Mouse (Mus musculus) heart, embryonic 13.5 days (tissue): Measurements from ENCODE around the gene Hist1h4k. TPM values are rescaled to one million over a fixed set of nuclear protein-coding genes. Genes with fewer than 3 reads are reported as not detected.
A peak's percentile ranks its signal among the peaks of the same experiment; 100 is the strongest.
"Not testable (repeated sequence)": the region's sequence is repeated elsewhere in the genome, so short reads cannot be mapped to it uniquely, and the experiment has no call there.

Source experiments
- ATAC-seq: fragments of 200-750 bp; cut with Nextera tagmentation; 2 replicates; pipeline ENCODE4 v1.8.0; 2017; ENCODE audit warnings: moderate TSS enrichment; ENCODE audit not compliant: insufficient number of reproducible peaks, low FRiP score, low TSS enrichment; ENCODE audit errors: extremely low read depth
- H3K27ac ChIP-seq: fragments of 300-500 bp; sonication (generic); replicated peaks from 2 replicates; pipeline ENCODE4 v1.5.1; 2015; ENCODE audit warnings: moderate library complexity, mild to moderate bottlenecking, inconsistent platforms
- H3K27me3 ChIP-seq: fragments of 300-500 bp; sonication (generic); replicated peaks from 2 replicates; pipeline ENCODE4 v1.6.1; 2015; ENCODE audit warnings: mild to moderate bottlenecking, inconsistent platforms
- H3K36me3 ChIP-seq: fragments of 300-500 bp; sonication (generic); 2 replicates; pipeline ENCODE4 v1.6.1; 2015; ENCODE audit warnings: mild to moderate bottlenecking, inconsistent platforms
- H3K4me1 ChIP-seq: fragments of 300-500 bp; sonication (generic); 2 replicates; pipeline ENCODE4 v1.6.1; 2015; ENCODE audit warnings: inconsistent platforms
- H3K4me2 ChIP-seq: fragments of 300-500 bp; sonication (generic); 2 replicates; pipeline ENCODE4 v1.6.1; 2015; ENCODE audit warnings: inconsistent platforms, mild to moderate bottlenecking, moderate library complexity
- H3K4me3 ChIP-seq: fragments of 300-500 bp; sonication (generic); 2 replicates; pipeline ENCODE4 v1.5.1; 2015; ENCODE audit warnings: moderate library complexity, mild to moderate bottlenecking, inconsistent platforms
- H3K9ac ChIP-seq: fragments of 300-500 bp; sonication (generic); 2 replicates; pipeline ENCODE4 v1.6.1; 2015; ENCODE audit warnings: inconsistent platforms, mild to moderate bottlenecking, moderate library complexity
- H3K9me3 ChIP-seq: fragments of 300-500 bp; sonication (generic); 2 replicates; pipeline ENCODE4 v1.6.1; 2016; ENCODE audit warnings: inconsistent platforms
- WGBS: fragments of 180-500 bp; shearing (Covaris S2); methylation state at CpG from one replicate; pipeline ENCODE4 v1.1.7; 2015; ENCODE audit warnings: mixed read lengths; 5-methylcytosine and 5-hydroxymethylcytosine counted together
- polyA plus RNA-seq: library from polyadenylated mRNA; unstranded; fragments of >200 nt; fragmentation: Nextera tagmentation; extraction: Ambion mirVana; gene quantifications from 2 replicates; pipeline ENCODE4 v1.2.1, GENCODE M21; 2015

Hist1h4k gene
- polyA plus RNA-seq, 1 experiment from 2014 or later = 1.3 TPM

DNA sequence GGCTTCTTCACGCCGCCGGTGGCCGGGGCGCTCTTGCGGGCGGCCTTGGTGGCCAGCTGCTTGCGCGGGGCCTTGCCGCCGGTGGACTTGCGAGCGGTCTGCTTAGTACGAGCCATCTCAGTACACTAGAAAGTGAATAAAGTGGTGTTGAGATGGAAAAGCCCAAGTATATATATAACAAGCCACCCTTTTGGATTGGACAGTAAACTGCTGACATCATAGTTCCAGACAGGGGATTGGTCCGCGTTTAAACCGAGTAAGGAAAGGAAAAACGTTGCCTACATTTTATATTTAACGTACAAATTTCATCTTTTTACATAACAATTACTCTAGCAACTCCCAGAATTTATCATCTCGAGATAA, 32.9 kb upstream of the Hist1h4k start, which contains the start of gene Hist1h3i:
TSS of gene Hist1h3i (minus strand) at position 116 of the 363 bp plus-strand sequence.
- WGBS = under 1% methylated on average over 11 of the region's 20 CpGs
- ATAC-seq = peak; percentile 59
- Histone ChIP-seq H3K27ac (peak within 1 kb of the TSS; percentile 87), H3K4me2 (peak within 1 kb of the TSS; percentile 79), H3K27me3 (no peaks in the 10 kb centered on the region), H3K9me3 (no peaks in the 10 kb centered on the region), H3K9ac (peak within 1 kb of the TSS; percentile 87), H3K4me1 (peaks cover 49% of the 10 kb centered on the region), H3K4me3 (peak within 1 kb of the TSS; percentile 55), H3K36me3 (no peaks in the 10 kb centered on the region)

GRCm38 (mm10) chr13:21782361-21783254, 32.3 kb upstream of the Hist1h4k start:
- ATAC-seq, H3K27me3 ChIP-seq, H3K36me3 ChIP-seq, H3K9me3 ChIP-seq: not testable (repeated sequence)
- Histone ChIP-seq H3K4me3 (peak overlapping the region; percentile 55), H3K9ac (peak overlapping the region; percentile 87), H3K27ac (peak overlapping the region; percentile 87), H3K4me2 (peak overlapping the region; percentile 79), H3K4me1 (peaks cover 49% of the 10 kb centered on the region)
- 3% methylated on average over 14 of the region's 35 CpGs for whole genome bisulfite sequencing

DNA sequence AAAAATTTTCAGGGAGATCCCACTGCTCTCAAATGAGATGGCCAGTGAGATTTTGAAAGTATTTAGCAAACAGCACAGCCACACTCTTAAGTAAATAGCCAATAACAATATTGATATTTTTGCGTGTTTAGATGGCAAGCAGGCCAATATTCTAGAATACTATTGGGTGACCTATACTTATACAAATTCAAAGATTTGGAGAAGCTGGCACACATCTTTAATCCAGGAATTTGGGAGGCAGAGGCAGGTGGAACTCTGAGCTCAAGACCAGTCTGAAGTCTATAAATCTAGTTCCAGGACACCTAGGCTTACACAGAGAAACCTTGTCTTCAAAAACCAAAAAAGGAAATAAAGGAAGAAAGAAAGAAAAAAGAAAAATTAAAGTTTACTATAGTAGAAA, 31.3 kb upstream of the Hist1h4k start:
- H3K4me2 ChIP-seq = peak overlapping the region; percentile 22; the same call in 1 of the 2 replicates
- H3K27ac ChIP-seq = no peak overlapping the region
- no peaks in the 10 kb centered on the region for H3K9me3 ChIP-seq
- H3K4me3 ChIP-seq = no peak overlapping the region
- no peaks in the 10 kb centered on the region for H3K27me3 ChIP-seq
- H3K9ac ChIP-seq = no peak overlapping the region
- peaks cover 49% of the 10 kb centered on the region for H3K4me1 ChIP-seq
- no peaks in the 10 kb centered on the region for H3K36me3 ChIP-seq
- 90% methylated on average over 1 of the region's 1 CpGs for WGBS
- no peak for ATAC-seq

DNA sequence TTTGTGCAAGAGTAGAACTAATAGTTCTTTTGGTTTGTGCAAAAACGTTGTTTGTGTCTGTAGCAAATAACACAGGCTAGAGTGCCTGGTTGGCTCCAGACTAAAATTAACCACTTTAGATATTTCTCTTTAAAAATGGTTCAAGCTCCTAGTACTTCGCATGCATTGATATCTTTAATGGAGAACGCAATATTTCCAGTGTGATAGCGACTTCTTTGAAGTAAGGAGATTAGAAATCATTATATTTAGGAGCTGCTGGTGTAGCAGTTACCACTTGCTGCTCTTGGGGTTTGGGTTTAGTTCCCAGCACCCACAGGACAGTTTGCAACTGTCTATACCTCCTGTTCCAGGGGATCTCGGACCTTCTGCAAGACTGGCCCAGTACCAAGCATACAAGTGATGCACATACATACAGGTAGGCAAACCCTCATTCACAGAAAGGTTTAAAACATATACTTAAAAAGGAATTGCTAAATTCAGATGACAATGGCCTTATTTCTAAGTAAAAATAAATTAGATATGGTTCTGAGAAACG, 30.8 kb upstream of the Hist1h4k start:
- H3K27me3 ChIP-seq = no peaks in the 10 kb centered on the region
- no peak for ATAC-seq
- peak overlapping the region; percentile 92 for H3K9ac ChIP-seq
- H3K4me3 ChIP-seq = peak overlapping the region; percentile 67
- H3K9me3 ChIP-seq = no peaks in the 10 kb centered on the region
- peak overlapping the region; percentile 92 for H3K27ac ChIP-seq
- H3K4me1 ChIP-seq = peaks cover 44% of the 10 kb centered on the region
- H3K36me3 ChIP-seq = no peaks in the 10 kb centered on the region
- 36% methylated on average over 6 of the region's 6 CpGs for WGBS
- H3K4me2 ChIP-seq = peak overlapping the region; percentile 79

DNA sequence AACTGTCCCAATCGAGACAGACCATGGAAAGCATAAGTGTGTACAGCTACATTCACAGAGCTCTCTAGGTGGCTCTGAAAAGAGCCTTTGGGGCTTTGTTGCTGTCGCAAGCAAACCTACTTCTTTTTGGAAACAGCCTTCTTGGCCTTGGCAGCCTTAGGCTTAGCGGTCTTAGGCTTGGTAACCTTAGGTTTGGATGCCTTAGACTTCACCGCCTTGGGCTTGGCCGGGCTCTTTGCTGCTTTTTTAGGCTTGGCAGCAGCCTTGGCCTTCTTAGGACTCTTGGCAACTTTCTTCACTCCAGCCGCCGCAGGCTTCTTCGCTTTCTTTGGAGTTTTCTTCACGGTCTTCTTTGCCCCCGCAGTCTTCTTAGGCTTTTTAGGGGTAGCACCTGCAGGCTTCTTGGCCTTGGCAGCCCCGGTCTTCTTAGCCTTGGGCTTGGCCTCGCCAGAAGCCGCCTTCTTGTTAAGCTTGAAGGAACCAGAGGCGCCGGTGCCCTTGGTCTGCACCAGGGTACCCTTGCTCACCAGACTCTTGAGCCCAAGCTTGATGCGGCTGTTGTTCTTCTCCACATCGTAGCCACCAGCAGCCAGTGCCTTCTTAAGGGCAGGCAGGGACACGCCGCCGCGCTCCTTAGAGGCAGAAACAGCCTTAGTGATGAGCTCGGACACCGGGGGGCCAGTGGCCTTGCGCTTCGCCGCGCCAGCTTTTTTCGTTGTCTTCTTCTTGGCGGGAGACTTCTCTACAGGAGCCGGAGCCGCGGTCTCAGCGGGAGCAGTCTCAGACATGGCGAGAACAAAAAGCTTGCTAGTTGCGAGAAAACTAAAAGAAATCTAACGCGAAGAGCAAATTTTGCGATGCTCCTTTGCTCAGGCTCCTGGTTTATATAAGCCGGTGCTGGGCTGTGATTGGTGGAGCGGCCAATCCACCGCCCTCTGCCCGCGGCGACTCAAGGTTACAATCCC, 29.7 kb upstream of the Hist1h4k start, which contains the start of gene Hist1h1b:
TSS of gene Hist1h1b (minus strand) at position 859 of the 965 bp plus-strand sequence.
- Histone ChIP-seq H3K4me1 (peaks cover 38% of the 10 kb centered on the region), H3K27me3 (no peaks in the 10 kb centered on the region), H3K27ac (peak within 1 kb of the TSS; percentile 92), H3K4me2 (peak within 1 kb of the TSS; percentile 79), H3K9ac (peak within 1 kb of the TSS; percentile 92), H3K9me3 (no peaks in the 10 kb centered on the region), H3K4me3 (peak within 1 kb of the TSS; percentile 67), H3K36me3 (no peaks in the 10 kb centered on the region)
- ATAC-seq = peak; percentile 12; the same call in 1 of the 2 replicates
- under 1% methylated on average over 44 of the region's 44 CpGs for WGBS

DNA sequence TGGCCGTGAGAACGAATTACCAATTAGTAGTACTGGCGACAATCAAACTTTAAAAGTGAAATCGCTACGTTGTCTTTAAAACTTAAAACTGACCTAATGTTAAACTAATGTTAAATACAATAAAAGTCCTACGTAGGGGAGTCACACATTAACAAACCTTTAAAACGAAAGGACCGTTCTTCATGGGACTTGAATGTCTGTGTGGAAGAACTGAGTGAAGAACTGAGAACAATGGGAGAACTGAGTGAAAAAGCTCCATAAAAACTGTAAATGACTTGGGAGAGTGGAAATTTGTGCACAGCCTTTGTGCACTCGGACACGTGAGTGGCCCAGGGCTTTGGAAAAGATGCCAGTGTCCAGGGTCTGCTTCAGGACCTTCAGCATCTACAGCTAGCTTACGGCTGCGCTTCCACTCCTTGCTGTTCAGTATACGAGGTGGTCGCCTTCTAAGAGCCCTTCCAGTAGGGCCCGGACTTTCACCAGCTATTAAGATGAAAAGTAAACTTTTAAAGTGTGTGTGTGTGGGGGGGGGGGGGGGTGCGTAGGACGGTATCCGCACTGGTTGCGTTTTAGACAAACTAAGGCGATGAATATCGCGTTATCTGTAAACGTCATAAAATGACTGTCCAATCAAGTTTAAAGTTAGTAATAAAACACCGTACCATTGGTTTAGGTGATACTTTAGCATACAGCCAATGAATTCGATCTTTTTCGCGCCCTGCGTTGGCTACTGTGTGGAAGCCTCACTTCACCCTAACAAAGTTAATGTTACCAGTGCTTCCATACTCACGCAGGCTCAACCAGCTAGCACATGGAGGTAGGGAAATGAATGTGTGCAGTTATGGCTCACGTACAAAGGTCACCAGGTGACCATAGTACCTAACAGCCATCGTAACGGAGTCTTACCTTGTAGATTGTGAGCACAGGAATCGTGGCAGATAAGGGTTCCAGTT, 28.8 kb upstream of the Hist1h4k start:
- Histone ChIP-seq H3K9ac (peak overlapping the region; percentile 92), H3K36me3 (no peaks in the 10 kb centered on the region), H3K9me3 (no peaks in the 10 kb centered on the region), H3K4me3 (peak overlapping the region; percentile 67), H3K27me3 (no peaks in the 10 kb centered on the region), H3K27ac (peak overlapping the region; percentile 92), H3K4me1 (peaks cover 33% of the 10 kb centered on the region), H3K4me2 (peak overlapping the region; percentile 79)
- WGBS = 7% methylated on average over 33 of the region's 33 CpGs
- peak; percentile 57; the same call in 1 of the 2 replicates for ATAC-seq

DNA sequence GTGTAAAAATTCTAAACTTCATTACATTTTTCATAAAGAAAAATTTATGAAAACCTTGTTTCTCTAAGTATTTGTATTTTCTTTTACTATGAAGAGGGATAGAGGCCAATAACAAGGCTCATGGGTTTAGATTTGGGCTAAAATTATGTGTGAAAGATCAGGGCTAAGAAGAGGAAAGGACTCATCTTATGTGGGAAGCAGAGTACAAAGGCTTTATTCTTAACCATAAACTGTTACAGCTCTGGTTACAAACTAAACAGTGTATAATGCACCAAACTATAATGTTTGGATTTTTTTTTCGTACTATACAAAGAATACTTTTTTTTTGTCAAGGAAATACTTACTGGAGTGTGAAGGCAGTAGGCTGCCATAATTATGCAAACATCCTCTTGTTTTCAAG, 5.4 kb upstream of the Hist1h4k start:
- 82% methylated on average over 1 of the region's 1 CpGs for WGBS
- no peak overlapping the region for H3K27ac ChIP-seq

GRCm38 (mm10) chr13:21754294-21755001, 4.1 kb upstream of the Hist1h4k start:
- ATAC-seq, H3K27me3 ChIP-seq, H3K9me3 ChIP-seq, H3K36me3 ChIP-seq: not testable (repeated sequence)
- Histone ChIP-seq H3K4me3 (peak overlapping the region; percentile 58), H3K27ac (peak overlapping the region; percentile 93), H3K4me1 (peaks cover 44% of the 10 kb centered on the region), H3K4me2 (peak overlapping the region; percentile 81), H3K9ac (peak overlapping the region; percentile 84)
- WGBS = 0% methylated on average over 23 of the region's 26 CpGs

More for the DNA sequence above, 5.4 kb upstream of the Hist1h4k start:
- Histone ChIP-seq H3K4me1 (peaks cover 38% of the 10 kb centered on the region), H3K4me3 (peak overlapping the region; percentile 58), H3K36me3 (no peaks in the 10 kb centered on the region), H3K9ac (peak overlapping the region; percentile 66; the same call in 1 of the 2 replicates), H3K27me3 (no peaks in the 10 kb centered on the region), H3K4me2 (peak overlapping the region; percentile 81), H3K9me3 (no peaks in the 10 kb centered on the region)
- ATAC-seq = no peak

DNA sequence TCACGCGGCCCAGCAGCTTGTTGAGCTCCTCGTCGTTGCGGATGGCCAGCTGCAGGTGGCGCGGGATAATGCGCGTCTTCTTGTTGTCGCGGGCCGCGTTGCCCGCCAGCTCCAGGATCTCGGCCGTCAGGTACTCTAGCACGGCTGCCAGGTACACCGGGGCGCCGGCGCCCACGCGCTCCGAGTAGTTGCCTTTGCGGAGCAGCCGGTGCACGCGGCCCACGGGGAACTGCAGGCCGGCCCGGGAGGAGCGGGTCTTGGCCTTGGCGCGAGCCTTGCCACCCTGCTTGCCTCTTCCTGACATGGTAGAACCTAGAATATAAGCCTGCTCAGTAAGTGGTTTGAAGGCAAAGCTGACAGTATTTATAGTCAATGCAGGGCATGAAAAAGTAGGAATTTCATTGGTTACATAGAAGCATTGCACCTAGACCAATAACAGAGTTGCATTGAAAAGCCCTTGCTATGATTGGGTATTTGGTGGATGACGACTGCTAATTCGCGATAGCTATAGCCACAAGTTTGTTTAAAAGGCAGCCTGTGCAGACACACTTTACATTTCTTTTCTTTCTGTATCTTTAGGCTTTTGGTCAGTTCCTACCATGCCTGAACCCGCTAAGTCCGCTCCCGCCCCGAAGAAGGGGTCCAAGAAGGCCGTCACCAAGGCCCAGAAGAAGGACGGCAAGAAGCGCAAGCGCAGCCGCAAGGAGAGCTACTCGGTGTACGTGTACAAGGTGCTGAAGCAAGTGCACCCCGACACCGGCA, 3.4 kb upstream of the Hist1h4k start, which contains the start of the genes Hist1h2ak and Hist1h2bn:
TSS of gene Hist1h2ak (minus strand) at position 304 of the 762 bp plus-strand sequence.
TSS of gene Hist1h2bn (plus strand) at position 600 of the 762 bp plus-strand sequence.
- Histone ChIP-seq H3K9ac (peak within 1 kb of the TSS; percentile 84), H3K27ac (peak within 1 kb of the TSS; percentile 93), H3K4me2 (peak within 1 kb of the TSS; percentile 81), H3K4me1 (peaks cover 51% of the 10 kb centered on the region), H3K4me3 (peak within 1 kb of the TSS; percentile 58)
- not testable (repeated sequence) for H3K27me3 ChIP-seq, H3K36me3 ChIP-seq, H3K9me3 ChIP-seq
- WGBS = under 1% methylated on average over 48 of the region's 50 CpGs
- peak; percentile 81 for ATAC-seq
